Mouse (Mus musculus): Measurements from ENCODE around the gene Mbnl2. TPM values are rescaled to one million over a fixed set of nuclear protein-coding genes. Genes with fewer than 3 reads are reported as not detected.
A peak's percentile ranks its signal among the peaks of the same experiment; 100 is the strongest.

Mbnl2 gene
- polyA plus RNA-seq, 1 experiment from 2014 or later = 142 TPM

DNA sequence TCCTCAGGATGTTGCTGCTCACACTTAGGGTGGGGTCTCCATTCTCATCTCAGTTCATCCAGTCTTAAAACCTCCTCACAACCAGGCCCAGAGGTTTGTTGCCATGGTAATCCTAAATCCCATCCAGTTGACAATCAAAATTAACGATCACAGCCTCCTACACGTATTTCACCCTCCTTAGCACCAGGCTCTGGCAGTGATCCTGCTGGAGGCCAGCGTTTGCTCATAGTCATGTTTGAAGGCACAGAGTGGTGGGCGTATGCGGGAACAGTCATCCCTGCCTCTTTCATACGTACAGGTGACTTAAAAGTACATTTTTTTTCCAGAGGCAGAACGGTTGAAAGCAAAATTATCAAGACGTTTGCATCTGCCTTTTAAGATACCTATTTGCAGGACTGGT lies 8.3 kb downstream of the Mbnl2 start:
- H3K4me2 ChIP-seq (ENCODE audit: low read depth, low read length) = no peak overlapping the region
- H3K4me1 ChIP-seq (ENCODE audit: control insufficient read depth, insufficient read depth, low read length) = peaks cover 82% of the 10 kb centered on the region
- peaks cover 4% of the 10 kb centered on the region; the same call in 1 of the 2 replicates for H3K36me3 ChIP-seq (ENCODE audit: control insufficient read depth, insufficient read depth)
- no peaks in the 10 kb centered on the region for H3K9me3 ChIP-seq (replicated peaks; ENCODE audit: control insufficient read depth, low read length)
- H3K9ac ChIP-seq (ENCODE audit: low read length) = no peak overlapping the region
- no peak overlapping the region; the same call in 1 of the 2 replicates for H3K27ac ChIP-seq (ENCODE audit: low read length)
- ATAC-seq (replicated peaks; ENCODE audit: extremely low read depth, insufficient read depth, low FRiP score) = no peak
- H3K4me3 ChIP-seq (ENCODE audit: low read length) = no peak overlapping the region
- WGBS = 80% methylated on average over 8 of the region's 8 CpGs
- H3K27me3 ChIP-seq (ENCODE audit: control insufficient read depth, insufficient read depth, low read length) = no peaks in the 10 kb centered on the region

DNA sequence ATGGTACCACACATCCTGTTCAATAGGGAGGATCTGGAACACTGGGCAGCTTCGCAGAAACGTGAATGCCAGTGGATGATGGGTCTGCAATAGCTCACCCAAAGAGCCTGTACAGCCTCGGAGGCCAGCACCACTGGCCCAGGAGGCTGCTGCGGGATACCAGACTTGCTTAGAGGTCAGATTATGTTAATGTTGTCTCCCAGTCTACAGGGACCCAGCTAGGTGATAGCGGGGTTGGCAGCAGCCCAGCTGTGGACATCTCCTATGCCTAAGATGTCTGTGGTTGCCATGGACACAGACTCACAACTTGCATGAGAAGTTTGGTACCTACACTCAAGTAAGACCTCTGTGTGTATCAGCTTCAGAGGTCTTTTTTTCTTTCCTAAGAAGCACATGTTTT lies 9.0 kb downstream of the Mbnl2 start:
- no peak overlapping the region for H3K9ac ChIP-seq (ENCODE audit: low read length)
- no peaks in the 10 kb centered on the region for H3K27me3 ChIP-seq (ENCODE audit: control insufficient read depth, insufficient read depth, low read length)
- 56% methylated on average over 5 of the region's 5 CpGs for WGBS
- H3K4me1 ChIP-seq (ENCODE audit: control insufficient read depth, insufficient read depth, low read length) = peaks cover 82% of the 10 kb centered on the region
- no peaks in the 10 kb centered on the region for H3K9me3 ChIP-seq (replicated peaks; ENCODE audit: control insufficient read depth, low read length)
- no peak overlapping the region for H3K4me2 ChIP-seq (ENCODE audit: low read depth, low read length)
- peaks cover 4% of the 10 kb centered on the region; the same call in 1 of the 2 replicates for H3K36me3 ChIP-seq (ENCODE audit: control insufficient read depth, insufficient read depth)
- H3K4me3 ChIP-seq (ENCODE audit: low read length) = no peak overlapping the region
- no peak for ATAC-seq (replicated peaks; ENCODE audit: extremely low read depth, insufficient read depth, low FRiP score)
- H3K27ac ChIP-seq (ENCODE audit: low read length) = no peak overlapping the region; the same call in 1 of the 2 replicates

DNA sequence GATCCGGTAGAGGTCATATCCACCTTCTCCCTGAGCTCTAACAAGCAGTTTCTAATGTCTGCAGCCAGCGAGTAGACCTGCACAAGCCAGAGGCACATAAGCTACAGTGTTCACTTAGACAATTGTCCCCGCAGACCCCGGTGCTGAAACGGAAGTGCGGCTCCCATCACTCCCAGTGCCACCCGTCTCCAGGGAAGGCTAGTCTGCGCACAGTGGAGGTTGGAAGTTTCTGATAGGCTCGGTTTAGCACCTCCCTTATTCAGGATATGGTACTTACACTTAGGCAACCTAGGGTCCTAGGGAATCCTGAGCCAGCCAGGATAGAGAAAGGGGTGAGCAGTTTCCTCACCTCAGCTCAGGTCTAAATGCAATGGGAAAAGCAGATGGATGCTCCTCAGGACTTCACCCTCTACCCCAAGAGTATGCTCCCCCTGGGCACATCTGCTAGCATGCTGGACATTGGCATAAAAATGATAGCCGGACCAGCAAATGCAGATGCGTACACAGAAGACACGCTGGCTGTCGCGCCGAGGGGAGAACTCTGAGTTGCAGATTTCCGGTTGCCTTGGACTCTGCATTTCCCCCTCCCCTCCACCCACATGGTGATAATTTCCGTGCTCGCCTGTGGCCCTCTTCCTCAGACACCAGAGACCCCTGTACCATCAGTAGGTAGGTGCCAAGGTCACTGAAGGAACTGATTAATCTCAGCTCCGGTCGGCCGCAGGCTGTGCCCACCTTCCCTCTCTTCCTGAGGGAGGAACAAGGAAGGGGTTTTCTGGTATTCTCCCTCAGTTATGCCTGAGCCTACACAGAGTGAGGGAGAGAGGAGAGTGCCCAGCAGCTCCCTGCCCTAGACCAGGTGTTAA lies 11.9 kb downstream of the Mbnl2 start:
- peak overlapping the region; percentile 76 for H3K27ac ChIP-seq (ENCODE audit: low read length)
- H3K9ac ChIP-seq (ENCODE audit: low read length) = peak overlapping the region; percentile 58
- no peak for ATAC-seq (replicated peaks; ENCODE audit: extremely low read depth, insufficient read depth, low FRiP score)
- peak overlapping the region; percentile 13 for H3K4me2 ChIP-seq (ENCODE audit: low read depth, low read length)
- H3K27me3 ChIP-seq (ENCODE audit: control insufficient read depth, insufficient read depth, low read length) = no peaks in the 10 kb centered on the region
- H3K9me3 ChIP-seq (replicated peaks; ENCODE audit: control insufficient read depth, low read length) = no peaks in the 10 kb centered on the region
- 46% methylated on average over 21 of the region's 21 CpGs for WGBS
- no peak overlapping the region for H3K4me3 ChIP-seq (ENCODE audit: low read length)
- H3K4me1 ChIP-seq (ENCODE audit: control insufficient read depth, insufficient read depth, low read length) = peaks cover 84% of the 10 kb centered on the region
- peaks cover 7% of the 10 kb centered on the region; the same call in 1 of the 2 replicates for H3K36me3 ChIP-seq (ENCODE audit: control insufficient read depth, insufficient read depth)

DNA sequence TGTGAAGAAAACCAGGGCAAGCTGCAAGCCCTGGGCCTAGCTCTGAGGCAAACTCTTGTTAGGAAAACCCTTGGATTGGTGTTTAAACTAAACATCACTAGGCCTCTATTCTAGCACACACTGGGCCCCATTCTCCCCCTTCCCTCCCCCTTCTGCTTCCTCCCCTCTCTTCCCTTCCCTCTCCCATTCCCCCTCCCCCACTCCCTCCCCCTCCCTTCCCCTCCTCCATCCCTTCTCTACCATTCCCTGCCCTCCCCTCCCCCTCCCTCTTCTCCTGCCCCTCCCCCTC lies 12.5 kb downstream of the Mbnl2 start:
- Histone ChIP-seq H3K9ac (ENCODE audit: low read length) (peak overlapping the region; percentile 58), H3K4me2 (ENCODE audit: low read depth, low read length) (no peak overlapping the region; the same call in 1 of the 2 replicates), H3K36me3 (ENCODE audit: control insufficient read depth, insufficient read depth) (peaks cover 7% of the 10 kb centered on the region; the same call in 1 of the 2 replicates), H3K4me1 (ENCODE audit: control insufficient read depth, insufficient read depth, low read length) (peaks cover 87% of the 10 kb centered on the region), H3K4me3 (ENCODE audit: low read length) (no peak overlapping the region), H3K27me3 (ENCODE audit: control insufficient read depth, insufficient read depth, low read length) (no peaks in the 10 kb centered on the region), H3K27ac (ENCODE audit: low read length) (peak overlapping the region; percentile 76), H3K9me3 (replicated peaks; ENCODE audit: control insufficient read depth, low read length) (no peaks in the 10 kb centered on the region)
- ATAC-seq (replicated peaks; ENCODE audit: extremely low read depth, insufficient read depth, low FRiP score) = no peak

DNA sequence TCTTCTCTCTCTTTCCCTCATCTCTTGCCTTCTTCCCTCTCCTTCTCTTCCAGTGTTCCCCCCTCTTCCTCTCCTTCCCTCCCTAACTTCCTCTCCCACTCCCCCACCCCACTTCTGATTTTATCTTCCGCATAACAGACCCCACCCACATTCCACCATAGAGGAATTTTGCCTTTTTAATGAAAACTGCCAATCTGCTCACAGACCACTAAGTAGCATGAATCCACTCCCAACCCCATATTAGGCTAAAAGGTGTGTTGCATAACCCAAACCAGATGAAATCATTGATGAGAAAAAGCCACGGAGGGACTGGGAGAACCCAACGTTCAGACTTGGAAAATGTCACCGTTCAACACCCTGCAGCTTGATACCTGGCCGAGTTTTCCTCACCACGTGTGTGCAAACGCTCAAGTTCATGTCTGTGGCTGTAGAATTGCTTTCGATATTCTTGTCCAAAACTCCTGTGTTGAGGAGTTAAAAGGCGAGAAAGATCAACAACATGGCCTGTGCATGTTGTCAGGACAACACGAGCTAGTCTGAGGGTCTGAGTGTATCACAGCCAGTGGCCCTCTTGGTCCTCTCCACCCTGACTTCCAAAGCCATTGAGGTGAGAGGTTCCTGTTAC lies 13.0 kb downstream of the Mbnl2 start:
- WGBS = 60% methylated on average over 10 of the region's 10 CpGs
- no peaks in the 10 kb centered on the region for H3K9me3 ChIP-seq (replicated peaks; ENCODE audit: control insufficient read depth, low read length)
- peak overlapping the region; percentile 92 for H3K27ac ChIP-seq (ENCODE audit: low read length)
- H3K9ac ChIP-seq (ENCODE audit: low read length) = no peak overlapping the region; the same call in 1 of the 2 replicates
- H3K4me3 ChIP-seq (ENCODE audit: low read length) = no peak overlapping the region
- H3K36me3 ChIP-seq (ENCODE audit: control insufficient read depth, insufficient read depth) = peaks cover 7% of the 10 kb centered on the region; the same call in 1 of the 2 replicates
- H3K4me1 ChIP-seq (ENCODE audit: control insufficient read depth, insufficient read depth, low read length) = peaks cover 89% of the 10 kb centered on the region
- H3K27me3 ChIP-seq (ENCODE audit: control insufficient read depth, insufficient read depth, low read length) = no peaks in the 10 kb centered on the region
- peak overlapping the region; percentile 13; the same call in 1 of the 2 replicates for H3K4me2 ChIP-seq (ENCODE audit: low read depth, low read length)
- no peak for ATAC-seq (replicated peaks; ENCODE audit: extremely low read depth, insufficient read depth, low FRiP score)

DNA sequence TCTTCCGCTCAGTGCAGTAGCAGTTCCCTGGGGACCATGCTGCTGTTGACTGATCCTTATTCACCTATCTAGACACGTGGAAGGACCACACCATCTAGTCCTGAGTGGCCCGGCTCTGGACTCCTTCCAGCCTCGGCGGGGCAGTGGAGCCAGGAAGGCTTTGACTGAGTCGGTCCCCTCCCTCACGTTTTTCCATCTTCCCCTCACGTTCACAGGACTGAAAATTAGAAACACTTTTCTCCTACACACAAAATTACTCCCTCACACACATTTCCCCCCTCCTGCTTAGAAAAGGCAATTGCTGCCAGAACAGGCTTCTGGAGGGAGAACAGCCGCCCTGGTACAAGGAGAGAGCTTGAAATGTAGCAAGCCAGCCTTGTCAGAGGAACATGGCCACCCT lies 13.6 kb downstream of the Mbnl2 start:
- 15% methylated on average over 9 of the region's 9 CpGs for WGBS
- Histone ChIP-seq H3K36me3 (ENCODE audit: control insufficient read depth, insufficient read depth) (peaks cover 5% of the 10 kb centered on the region; the same call in 1 of the 2 replicates), H3K4me1 (ENCODE audit: control insufficient read depth, insufficient read depth, low read length) (peaks cover 89% of the 10 kb centered on the region), H3K4me3 (ENCODE audit: low read length) (no peak overlapping the region), H3K9me3 (replicated peaks; ENCODE audit: control insufficient read depth, low read length) (no peaks in the 10 kb centered on the region), H3K9ac (ENCODE audit: low read length) (peak overlapping the region; percentile 65), H3K27ac (ENCODE audit: low read length) (peak overlapping the region; percentile 92), H3K27me3 (ENCODE audit: control insufficient read depth, insufficient read depth, low read length) (no peaks in the 10 kb centered on the region), H3K4me2 (ENCODE audit: low read depth, low read length) (peak overlapping the region; percentile 31; the same call in 1 of the 2 replicates)
- peak; percentile 21; the same call in 1 of the 2 replicates for ATAC-seq (replicated peaks; ENCODE audit: extremely low read depth, insufficient read depth, low FRiP score)

DNA sequence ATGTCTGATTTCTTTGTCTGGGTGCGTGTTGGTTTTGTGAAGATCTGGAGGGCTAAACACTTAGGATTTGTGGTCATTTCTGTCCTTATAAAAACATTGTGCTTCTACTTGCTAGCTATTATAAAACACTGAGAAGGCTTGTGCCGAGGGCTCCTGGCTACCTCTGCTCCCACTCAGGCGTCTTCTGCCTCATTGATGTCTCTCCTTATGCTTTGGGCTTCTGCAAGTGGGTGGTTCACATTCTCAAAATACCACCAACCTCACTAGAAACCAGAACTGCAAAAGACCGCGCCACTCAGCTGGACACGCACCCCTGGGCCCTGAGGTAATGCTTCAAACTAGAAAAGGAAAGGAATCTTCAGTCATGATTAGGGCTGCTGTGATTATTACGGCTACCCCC lies 14.1 kb downstream of the Mbnl2 start:
- H3K27me3 ChIP-seq (ENCODE audit: control insufficient read depth, insufficient read depth, low read length) = no peaks in the 10 kb centered on the region
- H3K27ac ChIP-seq (ENCODE audit: low read length) = peak overlapping the region; percentile 92
- H3K9me3 ChIP-seq (replicated peaks; ENCODE audit: control insufficient read depth, low read length) = no peaks in the 10 kb centered on the region
- H3K9ac ChIP-seq (ENCODE audit: low read length) = peak overlapping the region; percentile 65
- H3K4me2 ChIP-seq (ENCODE audit: low read depth, low read length) = peak overlapping the region; percentile 31; the same call in 1 of the 2 replicates
- ATAC-seq (replicated peaks; ENCODE audit: extremely low read depth, insufficient read depth, low FRiP score) = no peak
- 0 out of 2 replicates have a peak, but pooled peaks cover 3% of the 10 kb centered on the region for H3K36me3 ChIP-seq (ENCODE audit: control insufficient read depth, insufficient read depth)
- no peak overlapping the region for H3K4me3 ChIP-seq (ENCODE audit: low read length)
- 37% methylated on average over 7 of the region's 7 CpGs for WGBS
- H3K4me1 ChIP-seq (ENCODE audit: control insufficient read depth, insufficient read depth, low read length) = peaks cover 89% of the 10 kb centered on the region

DNA sequence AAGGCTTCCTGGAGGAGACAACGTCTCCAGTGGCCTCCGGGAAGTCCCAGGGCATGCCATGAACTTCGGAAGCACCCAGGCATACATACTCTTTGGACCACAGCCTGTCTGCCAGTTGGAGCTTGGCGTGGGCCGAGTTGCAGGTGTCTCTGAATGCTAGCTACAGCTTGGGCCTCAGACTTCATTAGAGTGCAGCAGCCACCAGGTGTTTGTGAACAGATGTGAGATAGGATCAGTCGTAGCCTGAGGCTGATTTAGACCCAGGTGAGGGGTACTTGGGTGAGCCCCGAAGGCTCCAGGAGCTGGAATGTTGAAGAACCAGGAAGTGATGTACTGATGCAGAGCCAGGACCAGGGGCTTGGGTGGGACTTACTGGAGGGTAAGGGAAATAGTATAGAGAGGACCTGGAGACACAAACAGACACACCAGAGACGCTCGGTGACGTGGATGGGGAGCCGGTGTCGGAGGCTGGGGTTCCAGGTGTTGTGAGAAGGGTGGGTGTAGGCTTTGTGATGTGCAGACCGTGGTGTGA lies 15.8 kb downstream of the Mbnl2 start:
- 85% methylated on average over 13 of the region's 13 CpGs for WGBS

More for the DNA sequence above, 15.8 kb downstream of the Mbnl2 start:
- no peak overlapping the region for H3K4me2 ChIP-seq (ENCODE audit: low read depth, low read length)
- H3K4me1 ChIP-seq (ENCODE audit: control insufficient read depth, insufficient read depth, low read length) = peaks cover 90% of the 10 kb centered on the region
- no peak for ATAC-seq (replicated peaks; ENCODE audit: extremely low read depth, insufficient read depth, low FRiP score)
- H3K9me3 ChIP-seq (replicated peaks; ENCODE audit: control insufficient read depth, low read length) = no peaks in the 10 kb centered on the region
- peaks cover 6% of the 10 kb centered on the region; the same call in 1 of the 2 replicates for H3K36me3 ChIP-seq (ENCODE audit: control insufficient read depth, insufficient read depth)
- H3K27ac ChIP-seq (ENCODE audit: low read length) = peak overlapping the region; percentile 32; the same call in 1 of the 2 replicates
- H3K9ac ChIP-seq (ENCODE audit: low read length) = no peak overlapping the region
- no peak overlapping the region for H3K4me3 ChIP-seq (ENCODE audit: low read length)
- H3K27me3 ChIP-seq (ENCODE audit: control insufficient read depth, insufficient read depth, low read length) = no peaks in the 10 kb centered on the region
